In genomic region chr3:115887427-115888309, GRCm38 (mm10) we compare ENCODE assay signal across 7 mouse cellular contexts. TPM values are rescaled to one million over a fixed set of nuclear protein-coding genes. Genes with fewer than 3 reads are reported as not detected.
DNase-seq lines count a peak whose midpoint lies in the region; ATAC-seq lines count a peak whose summit lies in the region.

TSS of gene Dph5 (plus strand) at chr3:115887837.

- H3K4me1 ChIP-seq in embryonic facial prominence, embryonic 11.5 days (ENCODE audit: control insufficient read depth, insufficient read depth, low read length): no peaks in the 10 kb centered on the region
- H3K4me1 ChIP-seq in limb, embryonic 11.5 days (ENCODE audit: control insufficient read depth, insufficient read depth, low read length): no peaks in the 10 kb centered on the region
- H3K4me1 ChIP-seq in midbrain, embryonic 14.5 days (ENCODE audit: control insufficient read depth, insufficient read depth, low read length): peaks cover 8% of the 10 kb centered on the region; the same call in 1 of the 2 replicates

- ATAC-seq in embryonic facial prominence, embryonic 11.5 days (replicated peaks; ENCODE audit: insufficient number of reproducible peaks, low FRiP score, low TSS enrichment, low read depth): peak; percentile 96
- peak; percentile 92 for ATAC-seq in limb, embryonic 11.5 days (ENCODE audit: insufficient number of reproducible peaks, low FRiP score, low TSS enrichment, low read depth)
- peak; percentile 94 for ATAC-seq in midbrain, embryonic 14.5 days (ENCODE audit: low FRiP score, low TSS enrichment)

- H3K9me3 ChIP-seq in embryonic facial prominence, embryonic 11.5 days (replicated peaks; ENCODE audit: control insufficient read depth, low read length): no peaks in the 10 kb centered on the region
- no peaks in the 10 kb centered on the region for H3K9me3 ChIP-seq in limb, embryonic 11.5 days (ENCODE audit: control insufficient read depth, low read length)
- no peaks in the 10 kb centered on the region for H3K9me3 ChIP-seq in midbrain, embryonic 14.5 days (ENCODE audit: control insufficient read depth, low read length)

- H3K4me2 ChIP-seq in embryonic facial prominence, embryonic 11.5 days (ENCODE audit: low read depth, low read length): peak within 1 kb of the TSS; percentile 66
- H3K4me2 ChIP-seq in limb, embryonic 11.5 days (ENCODE audit: low read depth, severe bottlenecking): peak within 1 kb of the TSS; percentile 84
- peak within 1 kb of the TSS; percentile 83 for H3K4me2 ChIP-seq in midbrain, embryonic 14.5 days (ENCODE audit: low read length)

- peak; percentile 91 for DNase-seq in adrenal gland, postnatal 14 days
- peak; percentile 92 for DNase-seq in embryonic facial prominence, embryonic 11.5 days (ENCODE audit: low spot score)
- peak; percentile 99 for DNase-seq in heart, adult 11 months
- DNase-seq in kidney, adult 18-20 months: peak; percentile 94
- peak; percentile 91 for DNase-seq in limb, embryonic 11.5 days (ENCODE audit: low spot score)
- DNase-seq in midbrain, embryonic 14.5 days: peak; percentile 95
- peak; percentile 81 to 84 for DNase-seq in spleen, adult 18-20 months

- under 1% methylated on average over 40 of the region's 40 CpGs for WGBS in embryonic facial prominence, embryonic 11.5 days
- WGBS in limb, embryonic 11.5 days: 2% methylated on average over 40 of the region's 40 CpGs
- under 1% methylated on average over 40 of the region's 40 CpGs for WGBS in midbrain, embryonic 14.5 days

- H3K36me3 ChIP-seq in embryonic facial prominence, embryonic 11.5 days (replicated peaks; ENCODE audit: control insufficient read depth, insufficient read depth, low read depth, low read length): no peaks in the 10 kb centered on the region; the same call in 1 of the 2 replicates
- H3K36me3 ChIP-seq in limb, embryonic 11.5 days (ENCODE audit: control insufficient read depth, insufficient read depth, low read length): no peaks in the 10 kb centered on the region
- no peaks in the 10 kb centered on the region for H3K36me3 ChIP-seq in midbrain, embryonic 14.5 days (ENCODE audit: control insufficient read depth, insufficient read depth, low read length)

- peak within 1 kb of the TSS; percentile 71 for H3K4me3 ChIP-seq in embryonic facial prominence, embryonic 11.5 days (ENCODE audit: low read depth, low read length)
- H3K4me3 ChIP-seq in limb, embryonic 11.5 days (ENCODE audit: low read depth, low read length): peak within 1 kb of the TSS; percentile 80
- H3K4me3 ChIP-seq in midbrain, embryonic 14.5 days (replicated peaks; ENCODE audit: low read depth, low read length): peak within 1 kb of the TSS; percentile 79

- H3K27me3 ChIP-seq in embryonic facial prominence, embryonic 11.5 days (ENCODE audit: control insufficient read depth, insufficient read depth, low read length): no peaks in the 10 kb centered on the region
- H3K27me3 ChIP-seq in limb, embryonic 11.5 days (ENCODE audit: control insufficient read depth, insufficient read depth, low read length): no peaks in the 10 kb centered on the region
- H3K27me3 ChIP-seq in midbrain, embryonic 14.5 days (ENCODE audit: control insufficient read depth, insufficient read depth, low read length): no peaks in the 10 kb centered on the region

- H3K27ac ChIP-seq in embryonic facial prominence, embryonic 11.5 days (replicated peaks; ENCODE audit: low read depth, low read length): 0 out of 2 replicates have a peak within 1 kb of the TSS, but pooled peaks have one; percentile 13
- 0 out of 2 replicates have a peak within 1 kb of the TSS, but pooled peaks have one; percentile 8 for H3K27ac ChIP-seq in limb, embryonic 11.5 days (replicated peaks; ENCODE audit: low read depth, low read length)
- peak within 1 kb of the TSS; percentile 90 for H3K27ac ChIP-seq in midbrain, embryonic 14.5 days (replicated peaks; ENCODE audit: low read depth, low read length)

- peak within 1 kb of the TSS; percentile 68 for H3K9ac ChIP-seq in embryonic facial prominence, embryonic 11.5 days (replicated peaks; ENCODE audit: low read length)
- peak within 1 kb of the TSS; percentile 70 for H3K9ac ChIP-seq in limb, embryonic 11.5 days (ENCODE audit: low read length)
- H3K9ac ChIP-seq in midbrain, embryonic 14.5 days (replicated peaks; ENCODE audit: low read length): peak within 1 kb of the TSS; percentile 88

RNA-seq across cellular contexts. Expression of gene Dph5, which starts in this region (rescaled TPM):
- total RNA-seq in adrenal gland, postnatal 14 days (2021): 20.6 and 28.9 TPM in 2 replicates
- polyA plus RNA-seq in embryonic facial prominence, embryonic 11.5 days (2014; fragmentation: Nextera tagmentation; extraction: Ambion mirVana): 23.5 and 26.6 TPM in 2 replicates
- 23.7 and 25.1 TPM in 2 replicates for polyA plus RNA-seq in limb, embryonic 11.5 days (2014; fragmentation: Nextera tagmentation; extraction: Ambion mirVana)
- polyA plus RNA-seq in midbrain, embryonic 14.5 days (2014; fragmentation: Nextera tagmentation; extraction: Ambion mirVana): 24.2 and 25.0 TPM in 2 replicates

Comparison
In these comparisons a context has a peak if more than half of its experiments do, and no peak if none do; other contexts are left out.
1. Peak in every context shown above with its lines: DNase-seq, ATAC-seq, H3K4me3 ChIP-seq and H3K27ac ChIP-seq.
2. H3K27ac ChIP-seq: peak in every context shown above with its lines; median percentile 90 in midbrain, embryonic 14.5 days; 13 in embryonic facial prominence, embryonic 11.5 days; 8 in limb, embryonic 11.5 days.